Mouse (Mus musculus): ENCODE results near the gene Rpl3l.

GRCm38 (mm10) chr17:24766266-24766875 is 38.8 kb downstream of the Rpl3l start:
- TF ChIP-seq TCF12 (IDR thresholded peaks at IDR 0.05; ENCODE audit: low read depth, low read length) = no peak
- TF ChIP-seq POLR2A (IDR thresholded peaks at IDR 0.05; ENCODE audit: control insufficient read depth in 1 of 2, insufficient read depth in 1 of 2, low read depth in 1 of 2, low read length in 2 of 2, poor library complexity in 1 of 2) = no peak
- TF ChIP-seq USF2 (IDR thresholded peaks at IDR 0.05; ENCODE audit: borderline replicate concordance in 1 of 2, insufficient read depth in 1 of 2, low read depth in 1 of 2, low read length in 2 of 2) = no peak
- TF ChIP-seq EP300 (IDR thresholded peaks at IDR 0.05; ENCODE audit: low read depth in 1 of 2, low read length in 2 of 2) = no peak
- TF ChIP-seq CTCF (IDR thresholded peaks at IDR 0.05 in 2 of 3, conservative IDR thresholded peaks at IDR 0.05 in 1 of 3; ENCODE audit: control insufficient read depth in 1 of 3, insufficient read depth in 1 of 3, low read depth in 2 of 3, low read length in 3 of 3, poor library complexity in 1 of 3, severe bottlenecking in 1 of 3) = no peak
- no peak for TF ChIP-seq UBTF (IDR thresholded peaks at IDR 0.05; ENCODE audit: borderline replicate concordance, insufficient read depth, low read depth, low read length)
- TF ChIP-seq TAL1 (IDR thresholded peaks at IDR 0.05; ENCODE audit: low read length) = no peak
- no peak for TF ChIP-seq TBP (IDR thresholded peaks at IDR 0.05; ENCODE audit: low read depth, low read length)
- no peak for TF ChIP-seq MAX (IDR thresholded peaks at IDR 0.05; ENCODE audit: low read length)
- TF ChIP-seq SIN3A (IDR thresholded peaks at IDR 0.05; ENCODE audit: low read length) = no peak
- TF ChIP-seq MAFK (IDR thresholded peaks at IDR 0.05; ENCODE audit: borderline replicate concordance, low read depth, low read length) = no peak
- no peak for TF ChIP-seq MXI1 (IDR thresholded peaks at IDR 0.05; ENCODE audit: low read depth, low read length)
- TF ChIP-seq ZMIZ1 (IDR thresholded peaks at IDR 0.05; ENCODE audit: low read depth, low read length) = no peak

Measured in MEL (cell line).